Mouse (Mus musculus): Measurements from ENCODE around the gene Olfr622. TPM values are rescaled to one million over a fixed set of nuclear protein-coding genes. Genes with fewer than 3 reads are reported as not detected.

Gene Olfr622
- not detected in 2 replicates for polyA plus RNA-seq (2015; fragmentation: Nextera tagmentation; extraction: Ambion mirVana)

GRCm38 (mm10) chr7:103642602-103643001, at the start of gene Olfr622:
Olfr622 (minus strand) TSS chr7:103642702.
- H3K36me3 ChIP-seq (ENCODE audit: control insufficient read depth, insufficient read depth, low read length): no peaks in the 10 kb centered on the region
- 74% methylated on average over 1 of the region's 1 CpGs for WGBS
- no peaks in the 10 kb centered on the region for H3K4me1 ChIP-seq (replicated peaks; ENCODE audit: control insufficient read depth, insufficient read depth, low read length)
- H3K9ac ChIP-seq (ENCODE audit: low read length): no peak within 1 kb of the TSS
- H3K4me2 ChIP-seq (ENCODE audit: low read depth, low read length): no peak within 1 kb of the TSS
- H3K27me3 ChIP-seq (ENCODE audit: control insufficient read depth, insufficient read depth, low read depth, low read length): no peaks in the 10 kb centered on the region
- ATAC-seq (ENCODE audit: low read depth): no peak
- H3K9me3 ChIP-seq (ENCODE audit: control insufficient read depth, low read length): no peaks in the 10 kb centered on the region
- no peak within 1 kb of the TSS for H3K27ac ChIP-seq (ENCODE audit: low read length)
- no peak within 1 kb of the TSS for H3K4me3 ChIP-seq (ENCODE audit: low read length)

- Histone ChIP-seq H3K27ac (ENCODE audit: low read length) (no peak within 1 kb of the TSS), H3K4me2 (ENCODE audit: low read depth, low read length) (no peak within 1 kb of the TSS), H3K9ac (ENCODE audit: low read length) (no peak within 1 kb of the TSS), H3K36me3 (ENCODE audit: control insufficient read depth, insufficient read depth, low read length) (no peaks in the 10 kb centered on the region), H3K27me3 (ENCODE audit: control insufficient read depth, insufficient read depth, low read depth, low read length) (no peaks in the 10 kb centered on the region), H3K4me1 (replicated peaks; ENCODE audit: control insufficient read depth, insufficient read depth, low read length) (no peaks in the 10 kb centered on the region), H3K4me3 (ENCODE audit: low read length) (no peak within 1 kb of the TSS), H3K9me3 (ENCODE audit: control insufficient read depth, low read length) (no peaks in the 10 kb centered on the region)
- no peak for ATAC-seq (ENCODE audit: low read depth)
These were observed 39.9 kb upstream of the Olfr622 start, which contains the start of gene Olfr625-ps1 for GRCm38 (mm10) chr7:103682420-103682819. Olfr625-ps1 (plus strand) TSS chr7:103682720.

- 91% methylated on average over 2 of the region's 2 CpGs for whole genome bisulfite sequencing
- Histone ChIP-seq H3K27ac (ENCODE audit: low read length) (no peak within 1 kb of the TSS), H3K4me1 (replicated peaks; ENCODE audit: control insufficient read depth, insufficient read depth, low read length) (no peaks in the 10 kb centered on the region), H3K9me3 (ENCODE audit: control insufficient read depth, low read length) (no peaks in the 10 kb centered on the region), H3K4me3 (ENCODE audit: low read length) (no peak within 1 kb of the TSS), H3K4me2 (ENCODE audit: low read depth, low read length) (no peak within 1 kb of the TSS), H3K9ac (ENCODE audit: low read length) (no peak within 1 kb of the TSS), H3K27me3 (ENCODE audit: control insufficient read depth, insufficient read depth, low read depth, low read length) (no peaks in the 10 kb centered on the region), H3K36me3 (ENCODE audit: control insufficient read depth, insufficient read depth, low read length) (no peaks in the 10 kb centered on the region)
- no peak for ATAC-seq (ENCODE audit: low read depth)
These were observed 28.6 kb upstream of the Olfr622 start, which contains the start of gene Olfr624 for GRCm38 (mm10) chr7:103671091-103671490. Olfr624 (minus strand) TSS chr7:103671191.

- Histone ChIP-seq H3K4me2 (ENCODE audit: low read depth, low read length) (no peak within 1 kb of the TSS), H3K9me3 (ENCODE audit: control insufficient read depth, low read length) (no peaks in the 10 kb centered on the region), H3K36me3 (ENCODE audit: control insufficient read depth, insufficient read depth, low read length) (no peaks in the 10 kb centered on the region)
These were observed 21.1 kb upstream of the Olfr622 start, which contains the start of gene Olfr623 for GRCm38 (mm10) chr7:103663598-103663997. Olfr623 (minus strand) TSS chr7:103663698.

GRCm38 (mm10) chr7:103644070-103644469, 1.6 kb upstream of the Olfr622 start:
- Histone ChIP-seq H3K4me2 (ENCODE audit: low read depth, low read length) (no peak overlapping the region), H3K9ac (ENCODE audit: low read length) (no peak overlapping the region), H3K9me3 (ENCODE audit: control insufficient read depth, low read length) (no peaks in the 10 kb centered on the region), H3K4me3 (ENCODE audit: low read length) (no peak overlapping the region), H3K4me1 (replicated peaks; ENCODE audit: control insufficient read depth, insufficient read depth, low read length) (no peaks in the 10 kb centered on the region), H3K27ac (ENCODE audit: low read length) (no peak overlapping the region), H3K36me3 (ENCODE audit: control insufficient read depth, insufficient read depth, low read length) (no peaks in the 10 kb centered on the region), H3K27me3 (ENCODE audit: control insufficient read depth, insufficient read depth, low read depth, low read length) (no peaks in the 10 kb centered on the region)
- 82% methylated on average over 4 of the region's 4 CpGs for WGBS
- ATAC-seq (ENCODE audit: low read depth): no peak

More at GRCm38 (mm10) chr7:103663598-103663997, 21.1 kb upstream of the Olfr622 start, which contains the start of gene Olfr623:
- Histone ChIP-seq H3K9ac (ENCODE audit: low read length) (no peak within 1 kb of the TSS), H3K4me3 (ENCODE audit: low read length) (no peak within 1 kb of the TSS), H3K4me1 (replicated peaks; ENCODE audit: control insufficient read depth, insufficient read depth, low read length) (no peaks in the 10 kb centered on the region), H3K27ac (ENCODE audit: low read length) (no peak within 1 kb of the TSS), H3K27me3 (ENCODE audit: control insufficient read depth, insufficient read depth, low read depth, low read length) (no peaks in the 10 kb centered on the region)
- ATAC-seq (ENCODE audit: low read depth): no peak

GRCm38 (mm10) chr7:103636795-103637194, 5.7 kb downstream of the Olfr622 start:
- Histone ChIP-seq H3K4me2 (ENCODE audit: low read depth, low read length) (no peak overlapping the region), H3K4me3 (ENCODE audit: low read length) (no peak overlapping the region), H3K9ac (ENCODE audit: low read length) (no peak overlapping the region), H3K27ac (ENCODE audit: low read length) (no peak overlapping the region), H3K9me3 (ENCODE audit: control insufficient read depth, low read length) (no peaks in the 10 kb centered on the region), H3K4me1 (replicated peaks; ENCODE audit: control insufficient read depth, insufficient read depth, low read length) (no peaks in the 10 kb centered on the region), H3K36me3 (ENCODE audit: control insufficient read depth, insufficient read depth, low read length) (no peaks in the 10 kb centered on the region), H3K27me3 (ENCODE audit: control insufficient read depth, insufficient read depth, low read depth, low read length) (no peaks in the 10 kb centered on the region)
- ATAC-seq (ENCODE audit: low read depth): no peak

GRCm38 (mm10) chr7:103612434-103612833, 30.1 kb downstream of the Olfr622 start, which contains the start of gene Olfr620:
Olfr620 (minus strand) TSS chr7:103612534.
- no peak within 1 kb of the TSS for H3K9ac ChIP-seq (ENCODE audit: low read length)
- no peaks in the 10 kb centered on the region for H3K9me3 ChIP-seq (ENCODE audit: control insufficient read depth, low read length)
- WGBS: 66% methylated on average over 2 of the region's 2 CpGs
- no peaks in the 10 kb centered on the region for H3K36me3 ChIP-seq (ENCODE audit: control insufficient read depth, insufficient read depth, low read length)
- ATAC-seq (ENCODE audit: low read depth): no peak
- no peak within 1 kb of the TSS for H3K27ac ChIP-seq (ENCODE audit: low read length)
- H3K4me3 ChIP-seq (ENCODE audit: low read length): no peak within 1 kb of the TSS
- no peaks in the 10 kb centered on the region for H3K27me3 ChIP-seq (ENCODE audit: control insufficient read depth, insufficient read depth, low read depth, low read length)
- H3K4me2 ChIP-seq (ENCODE audit: low read depth, low read length): no peak within 1 kb of the TSS
- H3K4me1 ChIP-seq (replicated peaks; ENCODE audit: control insufficient read depth, insufficient read depth, low read length): no peaks in the 10 kb centered on the region

GRCm38 (mm10) chr7:103607425-103607824, 35.1 kb downstream of the Olfr622 start:
- WGBS: 74% methylated on average over 2 of the region's 2 CpGs
- Histone ChIP-seq H3K27me3 (ENCODE audit: control insufficient read depth, insufficient read depth, low read depth, low read length) (no peaks in the 10 kb centered on the region), H3K4me3 (ENCODE audit: low read length) (no peak overlapping the region), H3K27ac (ENCODE audit: low read length) (no peak overlapping the region), H3K4me1 (replicated peaks; ENCODE audit: control insufficient read depth, insufficient read depth, low read length) (no peaks in the 10 kb centered on the region), H3K9me3 (ENCODE audit: control insufficient read depth, low read length) (no peaks in the 10 kb centered on the region), H3K4me2 (ENCODE audit: low read depth, low read length) (no peak overlapping the region), H3K9ac (ENCODE audit: low read length) (no peak overlapping the region), H3K36me3 (ENCODE audit: control insufficient read depth, insufficient read depth, low read length) (no peaks in the 10 kb centered on the region)
- ATAC-seq (ENCODE audit: low read depth): no peak

GRCm38 (mm10) chr7:103600275-103600674, 42.2 kb downstream of the Olfr622 start, which contains the start of gene Olfr619:
Olfr619 (plus strand) TSS chr7:103600575.
- Histone ChIP-seq H3K4me3 (ENCODE audit: low read length) (no peak within 1 kb of the TSS), H3K36me3 (ENCODE audit: control insufficient read depth, insufficient read depth, low read length) (no peaks in the 10 kb centered on the region), H3K9ac (ENCODE audit: low read length) (no peak within 1 kb of the TSS), H3K4me1 (replicated peaks; ENCODE audit: control insufficient read depth, insufficient read depth, low read length) (no peaks in the 10 kb centered on the region), H3K27me3 (ENCODE audit: control insufficient read depth, insufficient read depth, low read depth, low read length) (no peaks in the 10 kb centered on the region), H3K4me2 (ENCODE audit: low read depth, low read length) (no peak within 1 kb of the TSS), H3K27ac (ENCODE audit: low read length) (no peak within 1 kb of the TSS), H3K9me3 (ENCODE audit: control insufficient read depth, low read length) (no peaks in the 10 kb centered on the region)
- no peak for ATAC-seq (ENCODE audit: low read depth)

- no peaks in the 10 kb centered on the region for H3K36me3 ChIP-seq (ENCODE audit: control insufficient read depth, insufficient read depth, low read length)
- no peaks in the 10 kb centered on the region for H3K9me3 ChIP-seq (ENCODE audit: control insufficient read depth, low read length)
- no peak for ATAC-seq (ENCODE audit: low read depth)
- no peak within 1 kb of the TSS for H3K9ac ChIP-seq (ENCODE audit: low read length)
- no peak within 1 kb of the TSS for H3K4me3 ChIP-seq (ENCODE audit: low read length)
- H3K4me1 ChIP-seq (replicated peaks; ENCODE audit: control insufficient read depth, insufficient read depth, low read length): no peaks in the 10 kb centered on the region
- H3K27me3 ChIP-seq (ENCODE audit: control insufficient read depth, insufficient read depth, low read depth, low read length): no peaks in the 10 kb centered on the region
- H3K4me2 ChIP-seq (ENCODE audit: low read depth, low read length): no peak within 1 kb of the TSS
- WGBS: 46% methylated on average over 2 of the region's 2 CpGs
- H3K27ac ChIP-seq (ENCODE audit: low read length): no peak within 1 kb of the TSS
These were observed 52.7 kb downstream of the Olfr622 start, which contains the start of gene Olfr618 for GRCm38 (mm10) chr7:103589803-103590202. Olfr618 (plus strand) TSS chr7:103590103.

All from lung, embryonic 16.5 days (tissue).